Mouse (Mus musculus): ENCODE measurements around the gene Spon1.

DNA sequence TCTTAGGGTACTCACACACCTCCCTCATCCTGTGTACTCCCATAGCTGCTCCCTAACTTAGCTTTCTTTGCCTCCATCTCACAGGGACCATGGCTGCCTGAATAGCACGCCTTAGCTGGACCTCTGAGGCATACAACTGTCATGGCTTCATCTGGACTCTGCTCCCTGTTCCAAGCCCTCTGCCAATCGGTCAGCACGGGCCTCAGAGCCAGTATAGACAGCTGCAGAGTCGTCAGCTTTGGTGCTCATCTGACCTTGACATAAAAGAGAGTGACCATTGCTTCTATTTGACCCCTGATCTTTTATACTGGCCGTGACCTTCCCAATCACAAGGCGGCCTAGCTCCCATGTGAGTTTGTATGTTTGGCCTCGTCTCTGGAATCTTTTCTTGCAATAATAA, 308.3 kb downstream of the Spon1 start:
- no peak for TF ChIP-seq CTCF (IDR thresholded peaks at IDR 0.05; ENCODE audit: low read depth, low read length)
- no peak for TF ChIP-seq POLR2A (IDR thresholded peaks at IDR 0.05; ENCODE audit: borderline replicate concordance, low read depth, low read length)

All from bone marrow macrophage, adult 2 months (primary cell).